Mouse (Mus musculus) CH12.LX (cell line): ENCODE measurements around the gene Timmdc1. TPM values are rescaled to one million over a fixed set of nuclear protein-coding genes. Genes with fewer than 3 reads are reported as not detected.

Experiments
- DNase-seq: peaks from one replicate; pipeline ENCODE4 v3.0.0-alpha.2; 2013; ENCODE audit errors: extremely low read depth
- H3K27ac ChIP-seq: 2 replicates; pipeline ENCODE4 v1.5.1; 2012; ENCODE audit warnings: low read depth, mild to moderate bottlenecking, control low read depth, moderate library complexity; ENCODE audit not compliant: insufficient read depth
- H3K27me3 ChIP-seq: replicated peaks from 2 replicates; pipeline ENCODE3; 2012; ENCODE audit warnings: inconsistent platforms
- H3K36me3 ChIP-seq, 2 experiments: replicated peaks in 1 of 2; 2 replicates each; pipeline versions ENCODE3 to v1.6.1; 2012; ENCODE audit warnings: inconsistent platforms in 1 of 2, low read length in 1 of 2, mild to moderate bottlenecking in 1 of 2, mixed read lengths in 1 of 2, moderate library complexity in 1 of 2; ENCODE audit not compliant: control insufficient read depth in 1 of 2, insufficient read depth in 1 of 2
- H3K4me1 ChIP-seq, 2 experiments: 2 replicates each; pipeline ENCODE4 v1.6.1; 2012; ENCODE audit warnings: inconsistent platforms in 1 of 2, moderate library complexity in 1 of 2; ENCODE audit not compliant: insufficient read depth in 2 of 2, control insufficient read depth in 1 of 2
- H3K4me2 ChIP-seq: 2 replicates; pipeline ENCODE4 v1.6.1; 2012; ENCODE audit warnings: low read depth, mild to moderate bottlenecking, control low read depth; ENCODE audit not compliant: poor library complexity, insufficient read depth, severe bottlenecking
- H3K4me3 ChIP-seq, 3 experiments: fragments of 150-350 bp in 1 of 3; sonication (generic) in 1 of 3; replicated peaks in 1 of 3; 2 replicates each; pipeline versions ENCODE3 to v1.5.1; 2011 to 2012; ENCODE audit warnings: low read depth in 2 of 3, low read length in 2 of 3, mild to moderate bottlenecking in 2 of 3, moderate library complexity in 2 of 3, control low read depth in 1 of 3, improper control_type of control experiment in 1 of 3, inconsistent platforms in 1 of 3, mixed read lengths in 1 of 3; ENCODE audit not compliant: poor library complexity in 1 of 3
- H3K79me2 ChIP-seq: replicated peaks from 2 replicates; pipeline ENCODE4 v1.6.1; 2012; ENCODE audit warnings: mild to moderate bottlenecking, moderate library complexity; ENCODE audit not compliant: control insufficient read depth, poor library complexity, insufficient read depth, severe bottlenecking; ENCODE audit errors: extremely low read depth
- H3K9ac ChIP-seq: 2 replicates; pipeline ENCODE4 v1.6.1; 2012; ENCODE audit warnings: low read depth, mild to moderate bottlenecking, control low read depth, moderate library complexity; ENCODE audit not compliant: insufficient read depth
- H3K9me3 ChIP-seq: replicated peaks from 2 replicates; pipeline ENCODE3; 2012; ENCODE audit warnings: low read length, inconsistent platforms, mixed read lengths
- BHLHE40 ChIP-seq: IDR thresholded peaks from 2 replicates; pipeline ENCODE4 v1.6.1; 2011; ENCODE audit warnings: mild to moderate bottlenecking, low read depth, low read length, improper control_type of control experiment
- CHD1 ChIP-seq: IDR thresholded peaks from 2 replicates; pipeline ENCODE4 v1.6.1; 2012; ENCODE audit warnings: low read depth, low read length, improper control_type of control experiment, inconsistent platforms
- ELF1 ChIP-seq: IDR thresholded peaks from 2 replicates; pipeline ENCODE4 v1.6.1; 2014; ENCODE audit warnings: low read depth, mild to moderate bottlenecking, inconsistent platforms, low read length, improper control_type of control experiment
- EP300 ChIP-seq: IDR thresholded peaks from 2 replicates; pipeline ENCODE4 v1.6.1; 2011; ENCODE audit warnings: low read length, improper control_type of control experiment
- ETS1 ChIP-seq: conservative IDR thresholded peaks from 2 replicates; pipeline ENCODE4 v1.6.1; 2012; ENCODE audit warnings: low read depth, mild to moderate bottlenecking, inconsistent platforms, low read length, improper control_type of control experiment, moderate library complexity
- IRF4 ChIP-seq: IDR thresholded peaks from 2 replicates; pipeline ENCODE4 v1.6.1; 2014; ENCODE audit warnings: low read depth, mild to moderate bottlenecking, inconsistent platforms, low read length, improper control_type of control experiment
- JUN ChIP-seq: IDR thresholded peaks from 2 replicates; pipeline ENCODE4 v1.6.1; 2011; ENCODE audit warnings: low read depth, mild to moderate bottlenecking, low read length, improper control_type of control experiment, moderate library complexity; ENCODE audit not compliant: insufficient read depth
- JUND ChIP-seq: conservative IDR thresholded peaks from 2 replicates; pipeline ENCODE4 v1.6.1; 2011; ENCODE audit warnings: low read depth, low read length, improper control_type of control experiment
- MAX ChIP-seq: IDR thresholded peaks from 2 replicates; pipeline ENCODE4 v1.6.1; 2011; ENCODE audit warnings: low read length, improper control_type of control experiment
- MEF2A ChIP-seq: IDR thresholded peaks from 2 replicates; pipeline ENCODE4 v1.6.1; 2014; ENCODE audit warnings: low read depth, mild to moderate bottlenecking, inconsistent platforms, low read length, improper control_type of control experiment, borderline replicate concordance
- MXI1 ChIP-seq: IDR thresholded peaks from 2 replicates; pipeline ENCODE4 v1.6.1; 2011; ENCODE audit warnings: mild to moderate bottlenecking, low read depth, low read length, improper control_type of control experiment
- MYC ChIP-seq: IDR thresholded peaks from 2 replicates; pipeline ENCODE4 v1.6.1; 2011; ENCODE audit warnings: low read depth, mild to moderate bottlenecking, improper control_type of control experiment, low read length
- NELFE ChIP-seq: IDR thresholded peaks from 2 replicates; pipeline ENCODE4 v1.6.1; 2011; ENCODE audit warnings: low read depth, low read length, improper control_type of control experiment
- POLR2AphosphoS2 ChIP-seq: IDR thresholded peaks from 2 replicates; pipeline ENCODE4 v1.6.1; 2011; ENCODE audit warnings: low read depth, low read length, improper control_type of control experiment
- RCOR1 ChIP-seq: conservative IDR thresholded peaks from 2 replicates; pipeline ENCODE4 v1.6.1; 2012; ENCODE audit warnings: low read depth, mild to moderate bottlenecking, inconsistent platforms, low read length, improper control_type of control experiment
- SIN3A ChIP-seq: IDR thresholded peaks from 2 replicates; pipeline ENCODE4 v1.6.1; 2012; ENCODE audit warnings: low read length, improper control_type of control experiment, inconsistent platforms
- SMC3 ChIP-seq: IDR thresholded peaks from 2 replicates; pipeline ENCODE4 v1.6.1; 2011; ENCODE audit warnings: low read depth, low read length, improper control_type of control experiment
- TCF12 ChIP-seq: IDR thresholded peaks from 2 replicates; pipeline ENCODE4 v1.6.1; 2014; ENCODE audit warnings: low read depth, mild to moderate bottlenecking, inconsistent platforms, low read length, improper control_type of control experiment
- USF1 ChIP-seq: IDR thresholded peaks from 2 replicates; pipeline ENCODE4 v1.6.1; 2014; ENCODE audit warnings: low read depth, mild to moderate bottlenecking, inconsistent platforms, low read length, improper control_type of control experiment
- ZNF384 ChIP-seq: IDR thresholded peaks from 2 replicates; pipeline ENCODE4 v1.6.1; 2012; ENCODE audit warnings: low read depth, low read length, improper control_type of control experiment, inconsistent platforms
- dilution Hi-C: fragments of 300-500 bp; cut with MboI; formaldehyde crosslinking; loops from 2 replicates; pipeline ENCODE4 v1.14.3; 2020; ENCODE audit warnings: low sequenced_read_pairs; ENCODE audit not compliant: extremely low pct_unique_long_range_greater_than_20kb, extremely low pct_ligation_motif_present
- in situ Hi-C: fragments of 300-500 bp; cut with MboI; formaldehyde crosslinking; loops from 3 replicates; pipeline ENCODE4 v1.14.3; 2019; ENCODE audit warnings: low sequenced_read_pairs, low pct_ligation_motif_present, low pct_unique_long_range_greater_than_20kb, mixed read lengths
- polyA plus RNA-seq: library from polyadenylated mRNA; unstranded; fragments of >175 nt; gene quantifications from 2 replicates; pipeline ENCODE4 v1.2.1, GENCODE M21; 2012; ENCODE audit warnings: low read depth; ENCODE audit not compliant: insufficient read length
- total RNA-seq, 2 experiments: library from RNA; depleted of rRNA; stranded (reverse); fragments of 300-350 nt in 1 of 2; fragments of >200 nt in 1 of 2; gene quantifications; 2 replicates each; pipeline ENCODE4 v1.2.3; 2012 to 2014

Timmdc1 gene
- total and polyA plus RNA-seq, 3 experiments: 32.5 to 49.7 (median 45.1) TPM

DNA sequence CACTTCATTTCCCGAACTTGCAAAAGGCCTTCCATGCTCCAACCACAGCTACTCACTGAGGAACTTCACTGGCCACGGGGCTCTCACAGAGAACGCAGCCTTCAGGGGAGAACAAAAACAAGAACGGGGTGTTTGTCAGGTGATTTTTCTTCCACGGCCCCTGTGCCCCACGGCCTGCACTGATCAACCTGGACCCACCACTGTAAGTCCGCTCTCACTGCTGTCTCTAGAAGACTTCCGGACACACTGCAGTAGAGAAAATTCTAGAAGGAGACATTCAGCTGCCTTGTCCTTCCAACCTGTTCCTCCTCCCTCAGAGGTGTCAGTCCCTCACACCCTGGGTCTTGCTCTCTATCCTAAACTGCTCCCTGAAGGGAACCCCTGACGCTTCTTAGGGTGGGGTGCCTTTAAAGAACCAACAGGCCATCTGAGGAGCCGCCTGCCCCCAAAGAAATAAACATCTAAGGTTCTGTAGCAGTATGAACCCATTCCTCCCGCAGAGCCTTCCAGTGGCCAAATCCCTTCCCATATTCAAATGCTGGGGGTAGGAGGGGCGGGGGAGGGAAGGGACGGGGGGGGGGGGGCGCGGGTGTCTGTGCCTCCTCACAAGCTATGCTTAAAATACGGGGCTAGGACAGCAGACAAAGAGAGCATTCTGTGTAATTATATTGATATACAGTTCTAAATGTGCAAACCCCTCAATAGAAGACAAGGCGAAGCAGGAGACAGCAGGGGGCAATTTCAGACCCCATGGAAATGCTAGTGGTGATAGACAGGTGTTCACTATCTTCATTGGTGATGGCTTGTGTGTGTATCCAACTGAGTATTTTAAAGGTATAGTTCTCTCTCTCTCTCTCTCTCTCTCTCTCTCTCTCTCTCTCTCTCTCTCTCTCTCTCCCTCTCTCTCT lies 66.7 kb downstream of the Timmdc1 start, which contains the start of gene Cd80 (continued):
- peak; percentile 42; the same call in 1 of the 2 replicates for TF ChIP-seq NELFE
- 0 out of 2 replicates have a peak, but pooled peaks have one; percentile 32 for TF ChIP-seq RCOR1

- no peaks in the 10 kb centered on the region for H3K9me3 ChIP-seq
- dilution Hi-C loops (no loop called here), in situ Hi-C loops (loop anchor here (5.0 kb wide), 1 partner anchor 47 kb away; no protein-coding TSS in a partner anchor)
- H3K27me3 ChIP-seq: no peaks in the 10 kb centered on the region
- peak overlapping the region; percentile 97 for H3K9ac ChIP-seq
- no peak for DNase-seq
- TF ChIP-seq USF1 (no peak), ZNF384 (peak; percentile 80), MXI1 (peak; percentile 3; the same call in 1 of the 2 replicates), EP300 (no peak), CHD1 (no peak), SMC3 (no peak), JUND (peak; percentile 32; the same call in 1 of the 2 replicates), NELFE (no peak), SIN3A (peak; percentile 58; the same call in 1 of the 2 replicates), BHLHE40 (no peak), TCF12 (no peak), ELF1 (no peak), MEF2A (peak; percentile 31; the same call in 1 of the 2 replicates), POLR2AphosphoS2 (no peak), MYC (0 out of 2 replicates have a peak, but pooled peaks have one; percentile 61), JUN (peak; percentile 17; the same call in 1 of the 2 replicates), ETS1 (0 out of 2 replicates have a peak, but pooled peaks have one; percentile 4), IRF4 (no peak), MAX (peak; percentile 56; the same call in 1 of the 2 replicates)
- H3K27ac ChIP-seq: peak overlapping the region; percentile 92
- peak overlapping the region; percentile 57 to 98 (median 63) for H3K4me3 ChIP-seq
- H3K36me3 ChIP-seq: peaks cover 6 to 14% of the 10 kb centered on the region in 2 experiments
- peaks cover 10 to 30% of the 10 kb centered on the region in 2 experiments for H3K4me1 ChIP-seq
- H3K4me2 ChIP-seq: peak overlapping the region; percentile 85
- peaks cover 62% of the 10 kb centered on the region for H3K79me2 ChIP-seq
Measured at GRCm38 (mm10) chr16:38454533-38455254, 67.8 kb downstream of the Timmdc1 start.
